Mouse (Mus musculus) embryonic facial prominence, embryonic 14.5 days (tissue): Measurements from ENCODE around the gene Zbtb20. TPM values are rescaled to one million over a fixed set of nuclear protein-coding genes. Genes with fewer than 3 reads are reported as not detected.

ENCODE experiments used
- ATAC-seq: fragments of 200-750 bp; cut with Nextera tagmentation; 2 replicates; pipeline ENCODE4 v1.8.0; 2017; ENCODE audit warnings: low read depth, moderate number of reproducible peaks, moderate TSS enrichment
- DNase-seq: peaks from one replicate; pipeline ENCODE4 v3.0.0-alpha.2; 2015; ENCODE audit warnings: low spot score
- H3K27ac ChIP-seq: fragments of 300-500 bp; sonication (generic); replicated peaks from 2 replicates; pipeline ENCODE4 v1.5.1; 2014; ENCODE audit warnings: low read depth, mild to moderate bottlenecking, low read length, moderate library complexity
- H3K27me3 ChIP-seq: fragments of 300-500 bp; sonication (generic); replicated peaks from 2 replicates; pipeline ENCODE4 v1.6.1; 2014; ENCODE audit warnings: low read length; ENCODE audit not compliant: control insufficient read depth, insufficient read depth
- H3K36me3 ChIP-seq: fragments of 300-500 bp; sonication (generic); 2 replicates; pipeline ENCODE4 v1.6.1; 2014; ENCODE audit warnings: low read length, mixed read lengths; ENCODE audit not compliant: control insufficient read depth, insufficient read depth
- H3K4me1 ChIP-seq: fragments of 300-500 bp; sonication (generic); 2 replicates; pipeline ENCODE4 v1.6.1; 2014; ENCODE audit warnings: antibody characterized with exemption, low read length; ENCODE audit not compliant: control insufficient read depth, insufficient read depth
- H3K4me2 ChIP-seq: fragments of 300-500 bp; sonication (generic); 2 replicates; pipeline ENCODE4 v1.6.1; 2014; ENCODE audit warnings: low read depth, mild to moderate bottlenecking, low read length, moderate library complexity, mixed read lengths
- H3K4me3 ChIP-seq: fragments of 300-500 bp; sonication (generic); 2 replicates; pipeline ENCODE4 v1.5.1; 2014; ENCODE audit warnings: low read depth, mild to moderate bottlenecking, low read length
- H3K9ac ChIP-seq: fragments of 300-500 bp; sonication (generic); 2 replicates; pipeline ENCODE4 v1.6.1; 2014; ENCODE audit warnings: low read depth, mild to moderate bottlenecking, low read length, moderate library complexity, mixed read lengths
- H3K9me3 ChIP-seq: fragments of 300-500 bp; sonication (generic); 2 replicates; pipeline ENCODE4 v1.6.1; 2016; ENCODE audit warnings: low read length; ENCODE audit not compliant: control insufficient read depth
- WGBS: fragments of 180-500 bp; shearing (Covaris S2); extraction: QIAGEN DNeasy Blood & Tissue Kit; methylation state at CpG from one replicate; pipeline ENCODE4 v1.1.7; 2014; 5-methylcytosine and 5-hydroxymethylcytosine counted together
- polyA plus RNA-seq: library from polyadenylated mRNA; unstranded; fragments of >200 nt; fragmentation: Nextera tagmentation; extraction: Ambion mirVana; gene quantifications from 2 replicates; pipeline ENCODE4 v1.2.1, GENCODE M21; 2014

Gene Zbtb20
- polyA plus RNA-seq, 1 experiment from 2014 or later = 20.6 TPM

GRCm38 (mm10) chr16:43623315-43624000, 747.8 kb downstream of the Zbtb20 start:
- Histone ChIP-seq H3K4me3 (no peak overlapping the region), H3K36me3 (0 out of 2 replicates have a peak, but pooled peaks cover 1% of the 10 kb centered on the region), H3K27me3 (no peaks in the 10 kb centered on the region), H3K4me1 (peaks cover 14% of the 10 kb centered on the region; the same call in 1 of the 2 replicates), H3K9ac (no peak overlapping the region), H3K4me2 (no peak overlapping the region), H3K27ac (0 out of 2 replicates have a peak overlapping the region, but pooled peaks have one; percentile 10), H3K9me3 (no peaks in the 10 kb centered on the region)
- ATAC-seq (no peak), DNase-seq (no peak)
- whole genome bisulfite sequencing = 80% methylated on average over 5 of the region's 5 CpGs

GRCm38 (mm10) chr16:43624876-43625275, 749.2 kb downstream of the Zbtb20 start:
- peaks cover 14% of the 10 kb centered on the region; the same call in 1 of the 2 replicates for H3K4me1 ChIP-seq
- H3K36me3 ChIP-seq = no peaks in the 10 kb centered on the region
- H3K9me3 ChIP-seq = no peaks in the 10 kb centered on the region
- no peak for ATAC-seq
- WGBS = 55% methylated on average over 4 of the region's 4 CpGs
- H3K9ac ChIP-seq = no peak overlapping the region
- no peak overlapping the region; the same call in 1 of the 2 replicates for H3K27ac ChIP-seq
- no peak overlapping the region for H3K4me3 ChIP-seq
- no peaks in the 10 kb centered on the region for H3K27me3 ChIP-seq
- DNase-seq = no peak
- no peak overlapping the region for H3K4me2 ChIP-seq

- peaks cover 12% of the 10 kb centered on the region; the same call in 1 of the 2 replicates for H3K4me1 ChIP-seq
- H3K4me2 ChIP-seq = no peak overlapping the region
- DNase-seq (peak; percentile 23), ATAC-seq (peak; percentile 26; the same call in 1 of the 2 replicates)
- H3K27ac ChIP-seq = no peak overlapping the region; the same call in 1 of the 2 replicates
- H3K9me3 ChIP-seq = no peaks in the 10 kb centered on the region
- H3K27me3 ChIP-seq = no peaks in the 10 kb centered on the region
- H3K4me3 ChIP-seq = no peak overlapping the region
- 56% methylated on average over 2 of the region's 2 CpGs for WGBS
- H3K36me3 ChIP-seq = no peaks in the 10 kb centered on the region
- H3K9ac ChIP-seq = no peak overlapping the region
Measured at GRCm38 (mm10) chr16:43625289-43625688, 749.6 kb downstream of the Zbtb20 start.

GRCm38 (mm10) chr16:43625956-43626355, 750.3 kb downstream of the Zbtb20 start:
- Histone ChIP-seq H3K27ac (no peak overlapping the region), H3K9ac (no peak overlapping the region), H3K4me3 (no peak overlapping the region), H3K4me2 (no peak overlapping the region), H3K9me3 (no peaks in the 10 kb centered on the region), H3K36me3 (no peaks in the 10 kb centered on the region), H3K27me3 (no peaks in the 10 kb centered on the region), H3K4me1 (0 out of 2 replicates have a peak, but pooled peaks cover 9% of the 10 kb centered on the region)
- no peak for ATAC-seq
- DNase-seq = no peak
- 79% methylated on average over 5 of the region's 5 CpGs for WGBS

GRCm38 (mm10) chr16:43628662-43629061, 753.0 kb downstream of the Zbtb20 start:
- Histone ChIP-seq H3K4me3 (no peak overlapping the region), H3K4me1 (0 out of 2 replicates have a peak, but pooled peaks cover 9% of the 10 kb centered on the region), H3K9ac (no peak overlapping the region), H3K9me3 (no peaks in the 10 kb centered on the region), H3K36me3 (no peaks in the 10 kb centered on the region), H3K27me3 (no peaks in the 10 kb centered on the region), H3K27ac (no peak overlapping the region), H3K4me2 (no peak overlapping the region)
- ATAC-seq = no peak
- 87% methylated on average over 5 of the region's 5 CpGs for WGBS
- DNase-seq = no peak

GRCm38 (mm10) chr16:43631758-43632157, 756.1 kb downstream of the Zbtb20 start:
- no peaks in the 10 kb centered on the region for H3K9me3 ChIP-seq
- DNase-seq (no peak), ATAC-seq (no peak)
- H3K27ac ChIP-seq = no peak overlapping the region
- no peak overlapping the region for H3K4me2 ChIP-seq
- no peak overlapping the region for H3K9ac ChIP-seq
- 84% methylated on average over 2 of the region's 2 CpGs for WGBS
- H3K4me3 ChIP-seq = no peak overlapping the region
- no peaks in the 10 kb centered on the region for H3K36me3 ChIP-seq
- H3K4me1 ChIP-seq = no peaks in the 10 kb centered on the region
- H3K27me3 ChIP-seq = no peaks in the 10 kb centered on the region

GRCm38 (mm10) chr16:43634037-43634436, 758.4 kb downstream of the Zbtb20 start:
- no peaks in the 10 kb centered on the region for H3K27me3 ChIP-seq
- H3K4me2 ChIP-seq = no peak overlapping the region
- no peak overlapping the region for H3K4me3 ChIP-seq
- H3K4me1 ChIP-seq = no peaks in the 10 kb centered on the region
- H3K9me3 ChIP-seq = no peaks in the 10 kb centered on the region
- ATAC-seq (no peak), DNase-seq (no peak)
- H3K9ac ChIP-seq = no peak overlapping the region
- no peak overlapping the region for H3K27ac ChIP-seq
- no peaks in the 10 kb centered on the region for H3K36me3 ChIP-seq
- 90% methylated on average over 7 of the region's 7 CpGs for WGBS

GRCm38 (mm10) chr16:43637241-43637640, 761.6 kb downstream of the Zbtb20 start:
- H3K36me3 ChIP-seq = no peaks in the 10 kb centered on the region
- DNase-seq (no peak), ATAC-seq (no peak)
- no peak overlapping the region for H3K4me2 ChIP-seq
- H3K4me1 ChIP-seq = no peaks in the 10 kb centered on the region
- no peaks in the 10 kb centered on the region for H3K9me3 ChIP-seq
- H3K27me3 ChIP-seq = no peaks in the 10 kb centered on the region
- 92% methylated on average over 8 of the region's 8 CpGs for WGBS
- no peak overlapping the region for H3K9ac ChIP-seq
- H3K4me3 ChIP-seq = no peak overlapping the region
- no peak overlapping the region for H3K27ac ChIP-seq
